Mouse (Mus musculus) cerebellum, postnatal 4 days (tissue): ENCODE data around the gene Sfxn5.
A peak's percentile ranks its signal among the peaks of the same experiment; 100 is the strongest.

Experiments
- DNase-seq, 2 experiments: peaks; one replicate each; pipeline ENCODE4 v3.0.0; 2022; ENCODE audit warnings: low spot score in 2 of 2, mixed read lengths in 1 of 2

Sfxn5 gene

GRCm38 (mm10) chr6:85333000-85333669 is at the start of gene Sfxn5:
Gene Sfxn5 (minus strand): TSS chr6:85333422.
- DNase-seq, result peak; percentile 96 to 99

- DNase-seq, result no peak
Measured at GRCm38 (mm10) chr6:85382791-85383190, 49.6 kb upstream of the Sfxn5 start.

DNA sequence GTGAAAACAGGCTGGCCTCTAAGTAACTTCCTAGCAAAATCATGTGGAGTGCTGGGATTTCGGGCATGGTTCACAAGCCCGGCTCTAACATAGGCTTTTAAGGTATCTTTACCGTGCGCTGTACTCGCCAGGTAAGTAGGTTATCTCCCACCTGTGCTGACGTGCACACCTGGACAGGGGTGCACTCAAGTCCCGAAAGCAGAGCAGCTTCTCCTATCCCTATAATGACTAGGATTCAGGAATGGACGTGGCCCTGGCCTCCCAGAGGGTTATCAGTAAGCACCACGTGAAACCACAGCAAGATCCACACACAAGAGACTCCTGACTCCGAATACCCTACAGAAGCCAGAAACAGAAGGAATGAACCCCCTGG is 48.4 kb upstream of the Sfxn5 start:
- DNase-seq, result no peak

- DNase-seq, result no peak
Measured at GRCm38 (mm10) chr6:85380901-85381647, 47.9 kb upstream of the Sfxn5 start.

DNA sequence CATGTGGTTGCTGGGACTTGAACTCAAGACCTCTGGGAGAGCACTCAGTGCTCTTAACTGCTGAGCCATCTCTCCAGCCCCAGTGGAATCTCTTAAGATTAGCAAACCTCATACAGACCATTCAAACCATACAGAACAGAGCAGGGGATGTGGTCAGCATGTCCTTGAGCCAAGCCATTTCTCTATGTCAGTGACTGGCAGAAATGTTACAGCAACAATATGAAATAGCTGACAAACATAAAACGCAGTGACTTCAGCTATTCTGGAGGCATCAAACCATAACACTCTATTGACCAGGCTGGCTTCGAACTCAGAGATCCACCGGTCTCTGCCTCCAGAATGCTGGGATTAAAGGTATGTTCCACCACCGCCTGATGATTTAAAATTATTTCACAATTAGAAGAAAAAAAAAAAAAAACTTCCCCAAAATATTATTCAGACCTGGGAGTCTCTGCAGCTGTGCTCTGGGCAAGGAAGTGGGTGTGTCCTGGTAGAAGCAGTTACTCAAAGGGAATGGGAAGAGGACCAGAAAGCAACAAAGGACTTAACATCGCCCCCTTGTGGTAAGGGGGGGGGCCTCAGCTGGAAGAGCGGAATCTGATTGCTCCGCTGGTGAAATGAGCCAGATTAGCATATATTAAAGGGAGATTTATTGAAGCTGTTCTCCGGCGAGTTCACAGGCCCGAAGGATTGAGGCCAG is 47.1 kb upstream of the Sfxn5 start:
- DNase-seq, result peak; percentile 54 to 75

DNA sequence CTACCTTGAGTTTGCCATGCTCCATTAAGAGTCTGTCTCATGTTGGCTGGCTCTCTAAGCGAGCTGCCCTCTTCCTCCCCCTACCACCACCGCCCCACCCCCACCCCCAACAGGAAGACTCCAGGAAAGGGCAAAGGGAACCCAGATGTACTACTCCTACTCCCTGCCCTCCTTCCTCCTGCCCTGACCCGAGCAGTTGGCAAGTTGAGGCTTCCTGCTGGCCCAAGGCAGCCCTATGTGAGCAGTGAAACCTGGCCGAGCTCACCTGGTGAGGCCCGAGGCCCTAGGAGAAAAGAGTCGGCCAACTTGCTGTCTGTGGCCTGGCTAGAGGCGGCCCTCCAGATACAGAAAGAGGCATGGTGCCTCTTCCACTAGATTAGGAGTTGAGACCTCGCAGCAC is 45.4 kb upstream of the Sfxn5 start:
- DNase-seq, result no peak

- no peak for DNase-seq
Measured at GRCm38 (mm10) chr6:85377876-85378275, 44.7 kb upstream of the Sfxn5 start.

DNA sequence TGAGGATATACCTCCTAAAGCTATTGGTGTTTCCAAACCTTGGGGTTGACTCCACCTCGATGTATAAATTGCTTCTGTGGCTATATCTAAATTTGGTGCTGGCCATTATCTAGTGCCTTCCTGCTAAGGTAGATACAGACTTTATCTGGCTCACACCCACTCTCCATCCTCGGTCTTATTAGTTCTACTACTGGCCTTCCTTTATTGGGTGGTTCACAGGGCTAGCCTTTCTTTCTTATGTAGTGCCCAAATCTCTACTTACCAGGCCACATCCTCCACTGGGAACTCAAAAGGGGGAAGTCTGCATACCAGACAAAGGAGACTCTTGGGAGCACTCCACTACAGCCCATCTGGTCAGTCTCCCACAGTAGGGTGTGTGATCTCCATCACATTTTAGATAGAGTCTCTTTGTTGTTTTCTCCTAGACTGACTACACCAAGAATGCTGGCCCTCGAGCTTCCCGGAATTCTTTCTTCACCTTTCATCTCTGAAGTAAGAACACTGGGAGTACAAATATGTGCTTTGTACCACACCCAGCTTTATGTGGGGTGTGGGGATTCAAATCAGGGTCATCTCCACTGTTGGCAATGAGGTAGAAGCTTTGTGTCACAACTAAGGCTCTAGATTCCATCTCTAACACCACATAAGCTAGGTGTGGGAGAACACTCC is 44.0 kb upstream of the Sfxn5 start:
- no peak for DNase-seq

DNA sequence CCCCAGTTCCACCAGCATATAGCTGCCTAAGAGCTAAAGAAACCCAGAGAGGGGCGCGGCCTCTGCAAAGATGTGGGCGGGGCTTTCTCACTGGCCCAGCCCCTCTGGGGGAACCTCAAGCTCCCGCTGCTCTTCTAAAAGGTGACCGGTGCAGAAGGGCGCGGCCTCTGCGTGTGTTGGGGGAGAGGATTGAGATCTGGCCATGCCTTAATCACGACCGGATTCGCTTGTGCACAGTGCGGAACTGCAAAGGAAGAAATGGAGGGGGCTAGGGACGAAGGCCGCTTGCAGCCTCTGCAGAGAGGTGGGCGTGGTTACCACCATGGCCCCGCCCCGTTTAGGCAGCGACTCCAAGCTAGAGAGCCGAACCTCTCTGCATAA is 41.5 kb upstream of the Sfxn5 start:
- DNase-seq, result peak; percentile 88 to 94

GRCm38 (mm10) chr6:85373951-85374733 is 40.9 kb upstream of the Sfxn5 start, which contains the start of gene Rab11fip5:
Gene Rab11fip5 (minus strand): TSS chr6:85374634.
- DNase-seq, result peak in 1 of 2 experiments; percentile 33

- DNase-seq, result no peak
Measured at GRCm38 (mm10) chr6:85373066-85373860, 40.0 kb upstream of the Sfxn5 start.

GRCm38 (mm10) chr6:85372496-85372895 is 39.3 kb upstream of the Sfxn5 start:
- DNase-seq, result no peak

DNA sequence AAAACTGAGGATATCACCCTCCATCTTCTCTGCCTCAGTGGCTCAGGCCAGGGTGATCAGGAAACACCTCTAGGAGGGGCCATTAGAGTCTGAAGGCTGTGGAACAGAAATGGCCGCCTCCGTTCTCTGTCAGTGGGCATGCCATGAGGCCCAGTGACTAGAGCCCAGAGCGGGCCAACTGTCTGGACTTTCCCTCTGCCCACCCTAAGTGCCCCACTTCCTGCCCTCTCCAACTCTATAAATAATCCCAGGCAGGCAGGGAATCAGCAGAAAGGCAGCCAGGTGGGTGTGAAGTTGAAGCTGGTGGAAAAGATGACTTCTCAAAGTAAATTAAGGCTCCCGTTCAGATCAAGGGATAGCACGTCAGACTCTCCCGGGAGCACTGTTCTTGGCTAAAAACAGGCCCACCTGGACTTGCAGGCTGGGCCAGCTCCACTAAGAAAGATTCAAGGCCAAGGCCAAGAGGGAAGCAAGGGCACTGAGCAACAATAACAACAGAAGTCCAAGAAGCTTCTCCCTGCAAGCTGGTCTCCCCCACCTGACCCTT is 38.7 kb upstream of the Sfxn5 start:
- DNase-seq, result no peak

DNA sequence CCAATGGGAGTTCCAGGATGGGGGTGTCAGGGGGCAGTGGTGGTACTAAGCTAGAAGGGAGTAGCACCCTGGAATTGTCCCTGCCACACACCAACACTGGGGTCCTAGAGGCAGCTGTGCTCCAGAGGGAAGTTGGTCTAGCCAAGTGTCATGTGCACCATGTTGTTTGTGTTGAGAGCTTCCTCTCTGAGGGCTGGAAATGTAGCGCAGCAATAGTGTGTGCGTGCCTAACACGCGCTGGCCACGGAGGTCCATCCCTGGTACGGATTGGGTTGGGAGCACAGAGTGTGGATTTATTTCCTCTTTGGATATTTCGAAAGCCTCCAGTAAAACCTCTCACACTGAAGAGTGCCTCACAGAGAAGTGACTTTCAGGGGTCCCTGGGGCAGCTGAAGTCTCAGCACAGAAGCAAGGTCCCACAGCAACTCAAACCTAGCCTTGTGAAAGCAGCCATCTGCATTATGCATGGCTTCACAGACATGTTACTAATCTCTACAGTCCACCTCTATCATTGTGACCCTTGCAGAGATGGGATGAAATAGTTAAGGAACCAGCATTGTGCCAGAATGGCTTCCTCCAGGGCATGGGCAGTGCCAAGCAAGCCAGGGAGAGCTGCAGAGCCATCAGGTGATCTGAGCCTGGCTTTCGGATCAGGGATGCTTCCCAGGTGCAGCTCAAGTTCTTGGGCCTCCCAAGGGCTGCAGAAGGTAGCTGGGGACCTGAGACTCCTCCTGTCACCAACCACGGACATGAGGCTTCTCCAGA is 37.6 kb upstream of the Sfxn5 start:
- no peak for DNase-seq

- DNase-seq, result no peak
Measured at GRCm38 (mm10) chr6:85370041-85370440, 36.8 kb upstream of the Sfxn5 start.

DNA sequence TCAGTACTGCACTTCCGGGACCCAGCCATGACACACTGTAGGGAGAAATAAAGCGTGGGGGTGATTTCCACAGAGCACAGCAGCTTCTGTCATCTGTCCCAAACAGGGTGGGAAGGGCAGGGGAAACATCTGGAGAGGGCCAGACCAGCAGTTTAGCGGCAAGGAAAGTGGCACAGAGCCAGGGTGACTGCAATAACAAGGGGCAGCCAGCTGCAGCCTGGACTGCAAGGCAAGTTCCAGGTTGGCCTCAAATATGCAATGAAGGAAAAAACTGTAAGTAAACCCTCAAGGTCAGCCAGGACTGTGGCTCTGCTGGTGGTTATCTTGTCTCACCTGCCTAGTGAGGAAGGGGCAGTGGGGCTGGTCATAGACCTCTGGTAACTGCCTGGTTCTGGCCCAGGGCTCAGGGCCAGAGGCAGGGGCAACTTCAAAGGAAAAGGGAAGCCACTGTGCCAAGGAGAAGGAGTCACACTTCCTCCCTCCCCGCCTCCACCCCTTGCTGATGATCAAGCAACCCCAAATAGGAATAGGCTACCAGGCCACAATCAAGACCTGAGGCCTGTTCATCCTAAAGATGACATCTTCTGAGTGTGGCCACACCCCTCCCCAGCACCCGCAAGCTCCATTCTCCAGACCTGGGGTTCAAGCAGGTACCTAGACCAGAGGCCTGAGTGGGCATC is 36.1 kb upstream of the Sfxn5 start:
- DNase-seq, result no peak

- DNase-seq, result no peak
Measured at GRCm38 (mm10) chr6:85368722-85369121, 35.5 kb upstream of the Sfxn5 start.

- no peak for DNase-seq
Measured at GRCm38 (mm10) chr6:85368166-85368565, 34.9 kb upstream of the Sfxn5 start.

DNA sequence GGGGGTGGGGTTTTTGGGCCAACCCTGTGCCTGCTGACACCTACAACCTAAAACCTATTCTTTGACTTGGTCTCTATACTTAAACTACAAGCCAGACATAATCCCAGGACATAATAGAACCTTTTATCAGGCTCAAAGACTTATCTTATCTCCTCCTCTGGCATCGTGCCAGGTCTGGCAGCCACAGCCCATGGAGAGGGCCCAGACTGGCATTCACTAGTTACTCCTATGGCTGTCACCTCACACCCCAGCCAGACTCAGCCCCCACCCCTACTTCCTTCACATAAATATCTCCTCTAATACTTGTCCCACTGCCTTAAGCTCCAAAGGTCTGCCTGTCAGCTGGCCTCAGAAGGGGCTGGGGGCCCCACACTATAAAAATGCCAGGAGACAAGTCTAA is 33.2 kb upstream of the Sfxn5 start:
- no peak for DNase-seq
